Mouse (Mus musculus) lung, adult 2 months (tissue): ENCODE results near the gene A430089I19Rik.
"Not testable (repeated sequence)": the region's sequence is repeated elsewhere in the genome, so short reads cannot be mapped to it uniquely, and the experiment has no call there.

Experiments used
- CTCF ChIP-seq: fragments of 200-500 bp; IDR thresholded peaks from 2 replicates; pipeline ENCODE4 v1.5.1; 2011; ENCODE audit warnings: mild to moderate bottlenecking, low read length, control low read depth; ENCODE audit not compliant: insufficient read depth
- POLR2A ChIP-seq: fragments of 200-500 bp; IDR thresholded peaks from 2 replicates; pipeline ENCODE4 v1.6.1; 2011; ENCODE audit warnings: low read depth, mild to moderate bottlenecking, control low read depth, low read length, borderline replicate concordance; ENCODE audit errors: extremely low read depth

DNA sequence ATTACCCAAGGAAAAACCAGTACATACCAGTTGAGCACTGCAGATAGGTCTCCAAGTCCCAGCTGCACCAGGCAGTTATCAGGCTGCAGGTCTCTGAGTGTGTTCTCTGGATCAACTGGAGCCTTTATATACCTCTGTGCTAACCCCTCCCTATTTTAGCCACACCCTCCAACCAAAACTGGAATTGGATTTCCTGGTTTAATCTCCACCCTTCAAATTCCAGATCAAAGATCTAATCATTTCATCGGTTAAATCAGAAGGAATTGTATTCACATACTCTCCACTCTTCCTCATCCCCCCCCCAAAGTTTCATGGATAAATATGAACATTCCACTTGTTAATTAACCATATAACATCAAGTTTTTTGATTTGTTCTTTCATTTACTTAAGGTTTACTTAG lies at the start of gene A430089I19Rik:
- not testable (repeated sequence) for TF ChIP-seq CTCF, POLR2A
